Mouse (Mus musculus): ENCODE measurements around the gene Sod1. TPM values are rescaled to one million over a fixed set of nuclear protein-coding genes. Genes with fewer than 3 reads are reported as not detected.
"Not testable (repeated sequence)": the region's sequence is repeated elsewhere in the genome, so short reads cannot be mapped to it uniquely, and the experiment has no call there.

The Sod1 gene
- polyA plus RNA-seq, 1 experiment = 913 TPM

DNA sequence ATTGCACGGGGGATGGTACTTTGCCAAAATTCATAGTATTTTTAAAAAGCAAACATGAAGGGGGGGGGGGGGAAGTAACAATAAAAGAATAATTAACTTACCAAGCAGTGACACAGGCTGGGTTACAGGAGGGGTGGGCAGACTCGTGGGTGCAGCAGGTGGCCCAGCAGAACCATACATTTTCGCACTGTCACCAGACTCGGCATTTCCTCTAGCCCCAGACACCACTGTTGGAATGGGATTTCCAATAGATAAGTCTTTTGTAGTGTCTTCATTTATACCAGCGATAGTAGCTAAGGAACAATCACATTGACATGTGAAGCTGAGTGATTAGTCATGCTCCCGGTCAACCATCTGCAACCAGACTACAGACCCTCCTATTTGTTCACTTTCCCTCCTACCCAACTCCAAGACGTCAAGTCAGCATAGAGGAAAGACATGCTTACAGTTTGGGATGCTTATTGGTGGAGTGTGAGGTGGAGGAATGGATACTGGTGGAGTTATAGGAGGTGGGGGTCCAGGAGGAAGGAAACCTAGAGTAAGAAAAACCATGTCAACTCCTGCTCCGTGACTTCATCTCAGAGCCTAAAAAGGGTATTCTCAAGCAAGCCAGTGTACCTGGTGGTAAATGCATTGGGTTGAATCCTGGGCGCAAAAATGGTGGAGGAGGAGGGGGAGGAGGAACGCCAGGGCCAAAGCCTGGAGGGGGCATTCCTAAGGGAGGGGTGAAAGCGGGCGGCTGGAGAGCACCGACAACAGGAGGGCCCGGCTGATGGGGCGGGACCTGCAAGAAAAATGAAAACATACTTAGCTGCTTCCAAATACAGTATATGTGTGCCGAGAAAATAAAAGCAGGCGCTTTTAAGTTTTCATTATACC is 22.1 kb downstream of the Sod1 start:
- Histone ChIP-seq H3K4me3 (replicated peaks) (no peak overlapping the region), H3K4me1 (peaks cover 12% of the 10 kb centered on the region), H3K27me3 (replicated peaks) (no peaks in the 10 kb centered on the region), H3K36me3 (replicated peaks; ENCODE audit: low read length) (peaks cover 96% of the 10 kb centered on the region), H3K9me3 (no peaks in the 10 kb centered on the region)
- TF ChIP-seq GATA1 (IDR thresholded peaks at IDR 0.05; ENCODE audit: borderline replicate concordance, low read length) = no peak
- TF ChIP-seq FLI1 (IDR thresholded peaks at IDR 0.05; ENCODE audit: low read length) = no peak

DNA sequence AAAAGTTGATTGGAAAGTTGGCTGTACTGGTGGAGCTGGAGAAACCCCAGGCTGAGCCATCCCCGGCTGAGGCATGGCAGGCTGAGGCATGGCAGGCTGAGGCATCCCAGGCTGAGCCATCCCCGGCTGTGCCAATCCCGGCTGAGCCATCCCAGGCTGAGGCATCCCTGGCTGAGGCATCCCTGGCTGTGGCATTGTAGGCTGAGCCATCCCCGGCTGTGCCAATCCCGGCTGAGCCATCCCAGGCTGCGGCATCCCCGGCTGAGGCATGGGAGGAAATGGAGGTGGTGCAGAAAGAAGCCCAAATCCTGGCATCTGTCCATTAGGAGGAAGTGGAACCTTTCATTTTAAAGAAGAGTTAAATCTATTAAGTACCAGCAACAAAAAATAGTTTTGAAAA is 29.5 kb downstream of the Sod1 start:
- Histone ChIP-seq H3K4me3 (replicated peaks) (no peak overlapping the region), H3K27me3 (replicated peaks) (no peaks in the 10 kb centered on the region), H3K36me3 (replicated peaks; ENCODE audit: low read length) (peaks cover 95% of the 10 kb centered on the region), H3K9me3 (no peaks in the 10 kb centered on the region), H3K4me1 (no peaks in the 10 kb centered on the region)
- TF ChIP-seq GATA1 (IDR thresholded peaks at IDR 0.05; ENCODE audit: borderline replicate concordance, low read length) (no peak), FLI1 (IDR thresholded peaks at IDR 0.05; ENCODE audit: low read length) (no peak)

DNA sequence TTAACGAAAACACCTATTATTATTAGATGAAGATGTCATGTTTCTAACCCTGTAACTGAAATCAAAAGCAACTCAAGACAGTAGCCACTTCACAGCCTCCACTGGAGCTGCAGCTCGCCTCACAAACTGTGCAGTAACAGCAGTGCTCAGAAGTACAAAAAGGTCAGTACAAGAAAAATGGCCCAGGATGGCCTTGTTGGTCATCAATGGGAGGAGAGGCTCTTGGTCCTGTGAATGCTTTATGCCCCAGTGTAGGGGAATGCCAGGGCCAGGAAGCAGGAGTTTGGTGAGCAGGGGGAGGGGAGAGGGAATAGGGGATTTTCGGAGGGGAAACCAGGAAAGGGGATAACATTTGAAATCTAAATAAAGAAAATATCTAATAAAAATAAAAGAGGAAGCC is 30.7 kb downstream of the Sod1 start:
- H3K9me3 ChIP-seq; H3K4me3 ChIP-seq (replicated peaks); H3K4me1 ChIP-seq; H3K27me3 ChIP-seq (replicated peaks): not testable (repeated sequence)
- H3K36me3 ChIP-seq (replicated peaks; ENCODE audit: low read length) = peaks cover 91% of the 10 kb centered on the region

DNA sequence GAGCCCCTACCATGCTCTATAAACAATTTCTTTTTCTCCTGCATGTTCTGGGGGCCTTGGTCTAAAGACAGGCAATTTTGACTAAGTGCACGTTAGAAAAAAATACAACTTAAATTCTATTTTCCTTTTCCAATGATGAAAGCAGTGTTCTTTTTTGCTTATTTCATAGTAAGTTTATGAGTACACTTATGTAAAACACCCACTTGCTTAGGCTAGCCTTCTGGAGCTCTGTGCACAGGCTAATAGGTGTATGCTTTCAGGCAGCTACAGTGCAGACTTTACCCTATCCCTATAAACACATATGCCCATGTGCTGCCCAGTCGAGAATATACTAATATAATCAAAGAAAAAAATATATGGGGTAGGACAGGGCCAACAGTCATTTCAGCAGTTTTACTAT is 32.0 kb downstream of the Sod1 start:
- TF ChIP-seq FLI1 (IDR thresholded peaks at IDR 0.05; ENCODE audit: low read length) = no peak
- no peak for TF ChIP-seq GATA1 (IDR thresholded peaks at IDR 0.05; ENCODE audit: borderline replicate concordance, low read length)

DNA sequence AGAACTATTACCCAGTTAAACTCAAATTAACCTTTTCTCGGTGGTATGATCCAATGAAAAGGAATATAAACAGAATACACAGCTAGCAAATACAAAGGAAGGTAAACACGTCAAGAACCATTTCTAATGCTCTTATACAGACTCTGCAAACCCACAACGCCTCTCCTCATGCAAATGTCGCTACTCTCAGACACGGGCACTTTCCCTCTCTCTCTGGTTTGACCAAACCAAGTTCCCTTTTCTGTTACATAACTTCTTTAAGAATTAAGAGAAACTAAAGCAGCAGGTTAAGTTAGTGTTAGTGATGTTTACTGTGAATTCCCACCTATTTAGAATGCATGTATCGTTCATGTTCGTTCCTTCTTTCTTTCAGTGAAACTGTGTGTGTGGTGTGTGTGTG is 38.4 kb downstream of the Sod1 start:
- Histone ChIP-seq H3K4me1 (peaks cover 19% of the 10 kb centered on the region), H3K36me3 (replicated peaks; ENCODE audit: low read length) (peaks cover 83% of the 10 kb centered on the region)

More for the DNA sequence above, 32.0 kb downstream of the Sod1 start:
- Histone ChIP-seq H3K27me3 (replicated peaks) (no peaks in the 10 kb centered on the region), H3K36me3 (replicated peaks; ENCODE audit: low read length) (peaks cover 93% of the 10 kb centered on the region), H3K9me3 (no peaks in the 10 kb centered on the region), H3K4me1 (no peaks in the 10 kb centered on the region), H3K4me3 (replicated peaks) (no peak overlapping the region)

DNA sequence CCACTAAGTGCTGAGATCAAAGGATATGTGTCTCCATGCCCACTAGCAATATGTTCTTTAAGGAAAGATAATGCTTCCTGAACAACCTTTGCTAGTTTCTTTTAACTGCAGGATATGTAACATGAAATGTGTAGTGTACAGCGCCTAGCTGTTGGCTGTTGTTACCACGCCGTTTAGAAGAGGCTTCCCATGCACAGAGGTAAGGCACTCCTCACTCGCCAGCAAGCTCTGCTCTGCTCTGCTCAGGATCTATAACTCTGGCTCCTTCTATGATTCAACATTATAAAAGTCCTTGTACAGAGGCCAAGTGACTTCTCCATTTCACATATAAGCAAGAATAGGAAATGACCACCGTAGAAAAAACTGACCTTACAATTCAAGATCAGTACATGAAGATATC is 39.1 kb downstream of the Sod1 start:
- peaks cover 22% of the 10 kb centered on the region for H3K4me1 ChIP-seq
- H3K36me3 ChIP-seq (replicated peaks; ENCODE audit: low read length) = peaks cover 76% of the 10 kb centered on the region
- no peaks in the 10 kb centered on the region for H3K9me3 ChIP-seq
- no peak for TF ChIP-seq FLI1 (IDR thresholded peaks at IDR 0.05; ENCODE audit: low read length)
- no peak for TF ChIP-seq GATA1 (IDR thresholded peaks at IDR 0.05; ENCODE audit: borderline replicate concordance, low read length)
- no peak overlapping the region for H3K4me3 ChIP-seq (replicated peaks)
- H3K27me3 ChIP-seq (replicated peaks) = no peaks in the 10 kb centered on the region

More for the DNA sequence above, 38.4 kb downstream of the Sod1 start:
- H3K9me3 ChIP-seq = no peaks in the 10 kb centered on the region
- H3K4me3 ChIP-seq (replicated peaks) = no peak overlapping the region
- no peaks in the 10 kb centered on the region for H3K27me3 ChIP-seq (replicated peaks)
- TF ChIP-seq GATA1 (IDR thresholded peaks at IDR 0.05; ENCODE audit: borderline replicate concordance, low read length) (no peak), FLI1 (IDR thresholded peaks at IDR 0.05; ENCODE audit: low read length) (no peak)

DNA sequence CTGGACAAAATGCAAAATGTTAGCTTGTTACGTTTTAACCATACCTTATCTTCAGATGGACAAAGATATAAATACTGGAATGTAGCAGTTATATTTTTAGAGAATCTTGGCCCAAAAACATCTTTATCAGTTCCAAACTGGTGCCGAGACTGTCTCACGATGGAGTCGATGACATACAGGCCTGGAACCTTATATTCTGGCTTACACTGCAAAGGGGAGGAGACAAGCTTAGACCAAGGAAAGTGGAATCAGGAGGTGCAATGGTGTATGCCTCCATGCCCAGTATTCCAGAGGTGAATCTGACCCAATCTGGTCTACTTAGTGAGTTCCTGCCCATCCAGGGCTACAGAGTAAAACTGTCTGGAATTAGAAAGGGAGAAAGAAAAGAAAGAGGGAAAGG is 39.5 kb downstream of the Sod1 start:
- Histone ChIP-seq H3K27me3 (replicated peaks) (no peaks in the 10 kb centered on the region), H3K4me3 (replicated peaks) (no peak overlapping the region), H3K36me3 (replicated peaks; ENCODE audit: low read length) (peaks cover 72% of the 10 kb centered on the region), H3K4me1 (peaks cover 24% of the 10 kb centered on the region), H3K9me3 (no peaks in the 10 kb centered on the region)
- no peak for TF ChIP-seq FLI1 (IDR thresholded peaks at IDR 0.05; ENCODE audit: low read length)
- TF ChIP-seq GATA1 (IDR thresholded peaks at IDR 0.05; ENCODE audit: borderline replicate concordance, low read length) = no peak

DNA sequence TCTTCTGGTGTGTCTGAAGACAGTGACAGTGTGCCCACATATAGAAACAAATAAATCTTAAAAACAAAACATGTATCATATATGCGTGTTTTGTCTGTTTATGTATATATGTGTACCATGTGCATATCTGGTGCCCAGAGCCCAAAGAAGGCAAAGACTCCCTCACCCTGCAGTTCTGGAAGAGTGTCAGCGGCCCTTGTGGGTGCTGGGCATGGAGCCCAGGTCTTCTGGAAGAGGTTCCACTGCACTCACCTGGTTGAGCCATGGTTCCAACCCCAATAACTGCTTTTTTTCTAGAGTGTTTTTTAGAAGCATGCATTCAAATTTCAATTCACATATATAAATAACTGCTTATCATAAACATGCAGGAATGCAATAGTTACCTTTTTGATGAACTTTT is 41.2 kb downstream of the Sod1 start:
- H3K36me3 ChIP-seq (replicated peaks; ENCODE audit: low read length) = peaks cover 59% of the 10 kb centered on the region
- no peak overlapping the region for H3K4me3 ChIP-seq (replicated peaks)
- TF ChIP-seq GATA1 (IDR thresholded peaks at IDR 0.05; ENCODE audit: borderline replicate concordance, low read length) = no peak
- TF ChIP-seq FLI1 (IDR thresholded peaks at IDR 0.05; ENCODE audit: low read length) = no peak
- no peaks in the 10 kb centered on the region for H3K27me3 ChIP-seq (replicated peaks)
- H3K9me3 ChIP-seq = no peaks in the 10 kb centered on the region
- H3K4me1 ChIP-seq = peaks cover 41% of the 10 kb centered on the region

DNA sequence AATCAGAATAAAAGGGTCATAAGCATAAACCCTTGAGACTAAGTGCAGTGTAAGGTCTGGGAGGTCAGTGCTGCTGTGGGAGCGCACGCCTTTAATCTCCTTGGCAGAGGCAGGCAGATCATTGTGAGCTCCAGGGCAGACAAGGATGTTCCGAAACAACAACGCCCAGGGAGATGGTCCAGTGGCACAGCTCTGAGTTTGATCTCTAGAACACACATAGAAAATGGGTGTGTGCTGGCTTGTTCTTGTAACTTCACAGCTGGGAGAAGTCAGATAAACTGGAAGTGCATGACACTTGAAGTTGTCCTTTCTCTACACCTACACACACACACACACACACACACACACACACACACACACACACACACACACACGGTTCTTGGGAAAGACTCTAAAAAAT is 43.5 kb downstream of the Sod1 start:
- peaks cover 36% of the 10 kb centered on the region for H3K36me3 ChIP-seq (replicated peaks; ENCODE audit: low read length)
- TF ChIP-seq FLI1 (IDR thresholded peaks at IDR 0.05; ENCODE audit: low read length) (no peak), GATA1 (IDR thresholded peaks at IDR 0.05; ENCODE audit: borderline replicate concordance, low read length) (no peak)
- peaks cover 57% of the 10 kb centered on the region for H3K4me1 ChIP-seq
- H3K9me3 ChIP-seq = no peaks in the 10 kb centered on the region
- H3K4me3 ChIP-seq (replicated peaks) = no peak overlapping the region
- H3K27me3 ChIP-seq (replicated peaks) = no peaks in the 10 kb centered on the region

DNA sequence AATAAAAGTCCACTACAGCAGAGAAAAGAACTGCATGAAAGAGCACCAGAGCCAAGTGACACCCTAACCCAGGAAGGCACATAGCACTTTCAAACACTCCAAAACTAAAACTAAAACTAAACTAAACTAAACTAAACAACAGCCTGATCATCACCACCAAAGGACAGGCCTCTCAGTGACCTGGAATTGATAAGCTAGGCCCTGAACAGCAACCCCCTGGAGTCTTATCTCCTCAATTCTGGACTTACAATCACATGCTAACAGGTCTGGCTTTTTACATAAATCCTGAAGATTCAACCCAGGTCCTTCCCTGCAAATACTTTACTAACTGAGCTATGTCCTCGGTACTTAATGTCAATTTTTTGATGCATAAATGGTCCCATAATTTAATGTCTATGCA is 44.6 kb downstream of the Sod1 start:
- no peak overlapping the region for H3K4me3 ChIP-seq (replicated peaks)
- peaks cover 59% of the 10 kb centered on the region for H3K4me1 ChIP-seq
- H3K36me3 ChIP-seq (replicated peaks; ENCODE audit: low read length) = peaks cover 26% of the 10 kb centered on the region
- TF ChIP-seq FLI1 (IDR thresholded peaks at IDR 0.05; ENCODE audit: low read length) = no peak
- no peak for TF ChIP-seq GATA1 (IDR thresholded peaks at IDR 0.05; ENCODE audit: borderline replicate concordance, low read length)
- no peaks in the 10 kb centered on the region for H3K27me3 ChIP-seq (replicated peaks)
- H3K9me3 ChIP-seq = no peaks in the 10 kb centered on the region

All from megakaryocyte, embryonic 14.5 days (primary cell).